Mouse (Mus musculus) left cerebral cortex, postnatal 25 days (tissue): ENCODE data around the gene Gabrp. TPM values are rescaled to one million over a fixed set of nuclear protein-coding genes. Genes with fewer than 3 reads are reported as not detected.

ENCODE experiments used
- DNase-seq, 2 experiments: peaks; one replicate each; pipeline ENCODE4 v3.0.0; 2022; ENCODE audit warnings: low spot score in 2 of 2, mixed read lengths in 1 of 2
- intact Hi-C: fragments of 180-260 bp; cut with DNase I; formaldehyde crosslinking; loops from one replicate; pipeline ENCODE4 v1.15.1; 2025
- total RNA-seq, 2 experiments: library from RNA; stranded (reverse); gene quantifications; 2 replicates each; pipeline ENCODE4 v1.2.3; 2021

Gene Gabrp
- total RNA-seq, 2 experiments from 2014 or later, result not detected

- intact Hi-C loops, result no loop called here
- DNase-seq, result no peak
Observed at GRCm38 (mm10) chr11:33536636-33537035, 42.1 kb downstream of the Gabrp start.

GRCm38 (mm10) chr11:33534541-33534940 lies 44.2 kb downstream of the Gabrp start:
- DNase-seq, result no peak
- intact Hi-C loops, result no loop called here

DNA sequence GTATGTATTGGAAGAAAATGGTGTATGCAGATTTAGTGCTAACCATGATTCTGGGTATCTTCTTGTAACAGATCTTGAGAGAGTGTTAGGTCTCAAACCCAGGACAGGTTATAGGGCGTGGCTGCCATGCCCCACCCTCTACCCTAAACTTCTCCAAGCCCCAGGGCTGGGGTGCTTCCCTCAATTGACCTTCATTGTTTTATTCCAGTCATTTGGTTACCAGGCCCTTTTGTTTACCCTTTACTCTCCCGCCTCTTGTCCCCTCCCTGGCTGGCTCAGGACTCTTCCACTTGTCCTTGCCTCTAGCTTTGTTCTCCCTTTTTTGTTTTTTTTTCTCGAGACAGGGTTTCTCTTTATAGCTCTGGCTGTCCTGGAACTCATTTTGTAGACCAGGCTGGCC lies 45.2 kb downstream of the Gabrp start:
- intact Hi-C loops, result no loop called here
- no peak for DNase-seq

- no peak for DNase-seq
- intact Hi-C loops, result no loop called here
Observed at GRCm38 (mm10) chr11:33529576-33529975, 49.2 kb downstream of the Gabrp start.

- DNase-seq, result peak; percentile 15 to 18
- intact Hi-C loops, result no loop called here
Observed at GRCm38 (mm10) chr11:33513376-33513991, 65.3 kb downstream of the Gabrp start, which contains the start of gene Ranbp17. Gene Ranbp17, minus strand, starts transcription at chr11:33513746.

DNA sequence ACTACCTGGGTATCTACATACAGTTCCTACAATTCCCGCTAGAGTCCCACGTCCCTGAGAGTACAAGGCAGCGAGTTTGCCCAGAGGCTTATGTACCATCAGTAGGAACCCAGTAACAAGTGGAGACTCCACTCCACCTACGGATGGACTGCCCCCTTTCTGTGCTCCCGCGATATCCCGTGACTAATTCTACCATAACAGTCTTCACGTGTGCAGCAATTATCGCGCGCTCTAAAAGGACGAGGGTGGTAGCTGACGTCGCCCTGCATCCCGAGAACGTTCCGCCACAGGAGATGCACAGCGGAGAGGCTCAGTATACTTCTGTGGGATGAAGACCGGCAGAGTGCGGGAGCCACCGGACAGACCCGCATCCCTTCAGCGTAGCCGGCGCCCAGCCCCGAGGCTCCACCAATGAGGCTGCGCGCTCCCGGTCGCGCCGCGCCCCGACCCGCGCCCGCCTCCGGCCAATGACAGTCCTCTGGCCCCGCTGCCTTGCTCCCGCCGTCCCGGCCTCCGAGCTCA lies 65.8 kb downstream of the Gabrp start:
- intact Hi-C loops, result no loop called here
- peak; percentile 54 to 66 for DNase-seq

DNA sequence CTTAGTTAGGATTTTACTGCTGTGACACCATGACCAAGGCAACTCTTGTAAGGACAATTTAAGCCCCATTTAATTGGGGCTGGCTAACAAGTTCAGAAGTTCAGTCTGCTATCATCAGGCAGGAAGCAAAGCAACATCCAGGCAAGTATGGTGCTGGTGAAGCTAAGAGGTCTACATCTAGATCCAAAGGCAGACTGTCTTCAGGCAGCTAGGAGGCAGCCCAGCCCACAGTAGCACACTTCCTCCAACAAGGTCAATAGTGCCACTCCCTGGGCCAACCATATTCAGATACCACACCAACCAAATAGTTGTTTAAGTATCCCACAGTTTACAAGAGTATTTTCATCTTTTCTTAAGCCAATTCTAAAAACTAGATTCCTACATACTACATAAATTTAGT lies 69.4 kb downstream of the Gabrp start:
- no peak for DNase-seq
- intact Hi-C loops, result no loop called here

Other genes with a start within 250 kb of the Gabrp start
- 1 to 10 TPM; 6.0 to 8.0 TPM for gene Ranbp17, start 65.2 kb downstream of the Gabrp start, total RNA-seq
- not detected for gene D130052B06Rik, start 20.3 kb upstream of the Gabrp start, total RNA-seq